Mouse (Mus musculus): Measurements from ENCODE around the gene Tifa.
A peak's percentile ranks its signal among the peaks of the same experiment; 100 is the strongest.

The Tifa gene

GRCm38 (mm10) chr3:127788038-127788437 is 1.6 kb upstream of the Tifa start:
- no peak for DNase-seq

GRCm38 (mm10) chr3:127788919-127789318 is 686 bp upstream of the Tifa start:
- DNase-seq: no peak

GRCm38 (mm10) chr3:127790234-127791055 is 840 bp downstream of the Tifa start:
- peak; percentile 46 to 48 for DNase-seq

GRCm38 (mm10) chr3:127791056-127791483 is 1.5 kb downstream of the Tifa start:
- DNase-seq: peak; percentile 62

- peak; percentile 40 to 41 for DNase-seq
Observed at GRCm38 (mm10) chr3:127791595-127792561, 2.3 kb downstream of the Tifa start.

GRCm38 (mm10) chr3:127793022-127793421 is 3.4 kb downstream of the Tifa start:
- peak; percentile 47 to 56 for DNase-seq

GRCm38 (mm10) chr3:127795762-127796161 is 6.2 kb downstream of the Tifa start:
- DNase-seq: peak; percentile 43 to 46

- no peak for DNase-seq
Observed at GRCm38 (mm10) chr3:127796271-127796670, 6.7 kb downstream of the Tifa start.

GRCm38 (mm10) chr3:127801162-127801561 is 11.6 kb downstream of the Tifa start:
- no peak for DNase-seq

- no peak for DNase-seq
Observed at GRCm38 (mm10) chr3:127802814-127803213, 13.2 kb downstream of the Tifa start.

- no peak for DNase-seq
Observed at GRCm38 (mm10) chr3:127804439-127804838, 14.8 kb downstream of the Tifa start.

GRCm38 (mm10) chr3:127805071-127805470 is 15.5 kb downstream of the Tifa start:
- DNase-seq: no peak

- DNase-seq: no peak
Observed at GRCm38 (mm10) chr3:127805991-127806390, 16.4 kb downstream of the Tifa start.

- no peak for DNase-seq
Observed at GRCm38 (mm10) chr3:127807846-127808245, 18.2 kb downstream of the Tifa start.

GRCm38 (mm10) chr3:127809103-127809502 is 19.5 kb downstream of the Tifa start:
- DNase-seq: no peak

GRCm38 (mm10) chr3:127817120-127817683 is 27.6 kb downstream of the Tifa start:
- DNase-seq: no peak

- no peak for DNase-seq
Observed at GRCm38 (mm10) chr3:127818694-127819663, 29.4 kb downstream of the Tifa start.

- no peak for DNase-seq
Observed at GRCm38 (mm10) chr3:127820400-127820799, 30.8 kb downstream of the Tifa start.

- DNase-seq: no peak
Observed at GRCm38 (mm10) chr3:127821209-127821608, 31.6 kb downstream of the Tifa start.

GRCm38 (mm10) chr3:127823886-127824863 is 34.6 kb downstream of the Tifa start:
- DNase-seq: peak; percentile 54 to 59

- no peak for DNase-seq
Observed at GRCm38 (mm10) chr3:127826503-127826902, 36.9 kb downstream of the Tifa start.

Data from B cell, adult 2 months (primary cell).